Mouse (Mus musculus) forebrain, embryonic 13.5 days (tissue): Measurements from ENCODE around the gene Hoxd4. TPM values are rescaled to one million over a fixed set of nuclear protein-coding genes. Genes with fewer than 3 reads are reported as not detected.
A peak's percentile ranks its signal among the peaks of the same experiment; 100 is the strongest.

Experiments used
- ATAC-seq: fragments of 200-750 bp; cut with Nextera tagmentation; 2 replicates; pipeline ENCODE4 v1.8.0; 2017
- H3K27ac ChIP-seq: fragments of 300-500 bp; sonication (generic); 2 replicates; pipeline ENCODE4 v1.5.1; 2015; ENCODE audit warnings: inconsistent platforms, mild to moderate bottlenecking, moderate library complexity
- H3K27me3 ChIP-seq: fragments of 300-500 bp; sonication (generic); 2 replicates; pipeline ENCODE4 v1.6.1; 2015; ENCODE audit warnings: mild to moderate bottlenecking, inconsistent platforms
- H3K36me3 ChIP-seq: fragments of 300-500 bp; sonication (generic); 2 replicates; pipeline ENCODE4 v1.6.1; 2015; ENCODE audit warnings: mild to moderate bottlenecking, inconsistent platforms; ENCODE audit not compliant: poor library complexity, severe bottlenecking
- H3K4me1 ChIP-seq: fragments of 300-500 bp; sonication (generic); 2 replicates; pipeline ENCODE4 v1.6.1; 2015; ENCODE audit warnings: inconsistent platforms
- H3K4me2 ChIP-seq: fragments of 300-500 bp; sonication (generic); 2 replicates; pipeline ENCODE4 v1.6.1; 2015; ENCODE audit warnings: inconsistent platforms, mild to moderate bottlenecking, moderate library complexity
- H3K4me3 ChIP-seq: fragments of 300-500 bp; sonication (generic); 2 replicates; pipeline ENCODE4 v1.5.1; 2015; ENCODE audit warnings: mild to moderate bottlenecking, inconsistent platforms
- H3K9ac ChIP-seq: fragments of 300-500 bp; sonication (generic); 2 replicates; pipeline ENCODE4 v1.6.1; 2015; ENCODE audit warnings: mild to moderate bottlenecking, inconsistent platforms
- H3K9me3 ChIP-seq: fragments of 300-500 bp; sonication (generic); replicated peaks from 2 replicates; pipeline ENCODE4 v1.6.1; 2016; ENCODE audit warnings: inconsistent platforms
- WGBS: fragments of 180-500 bp; shearing (Covaris S2); methylation state at CpG from one replicate; pipeline ENCODE4 v1.1.7; 2015; 5-methylcytosine and 5-hydroxymethylcytosine counted together
- polyA plus RNA-seq: library from polyadenylated mRNA; unstranded; fragments of >200 nt; fragmentation: Nextera tagmentation; extraction: Ambion mirVana; gene quantifications from 2 replicates; pipeline ENCODE4 v1.2.1, GENCODE M21; 2015

The Hoxd4 gene
- not detected in 2 replicates for polyA plus RNA-seq

DNA sequence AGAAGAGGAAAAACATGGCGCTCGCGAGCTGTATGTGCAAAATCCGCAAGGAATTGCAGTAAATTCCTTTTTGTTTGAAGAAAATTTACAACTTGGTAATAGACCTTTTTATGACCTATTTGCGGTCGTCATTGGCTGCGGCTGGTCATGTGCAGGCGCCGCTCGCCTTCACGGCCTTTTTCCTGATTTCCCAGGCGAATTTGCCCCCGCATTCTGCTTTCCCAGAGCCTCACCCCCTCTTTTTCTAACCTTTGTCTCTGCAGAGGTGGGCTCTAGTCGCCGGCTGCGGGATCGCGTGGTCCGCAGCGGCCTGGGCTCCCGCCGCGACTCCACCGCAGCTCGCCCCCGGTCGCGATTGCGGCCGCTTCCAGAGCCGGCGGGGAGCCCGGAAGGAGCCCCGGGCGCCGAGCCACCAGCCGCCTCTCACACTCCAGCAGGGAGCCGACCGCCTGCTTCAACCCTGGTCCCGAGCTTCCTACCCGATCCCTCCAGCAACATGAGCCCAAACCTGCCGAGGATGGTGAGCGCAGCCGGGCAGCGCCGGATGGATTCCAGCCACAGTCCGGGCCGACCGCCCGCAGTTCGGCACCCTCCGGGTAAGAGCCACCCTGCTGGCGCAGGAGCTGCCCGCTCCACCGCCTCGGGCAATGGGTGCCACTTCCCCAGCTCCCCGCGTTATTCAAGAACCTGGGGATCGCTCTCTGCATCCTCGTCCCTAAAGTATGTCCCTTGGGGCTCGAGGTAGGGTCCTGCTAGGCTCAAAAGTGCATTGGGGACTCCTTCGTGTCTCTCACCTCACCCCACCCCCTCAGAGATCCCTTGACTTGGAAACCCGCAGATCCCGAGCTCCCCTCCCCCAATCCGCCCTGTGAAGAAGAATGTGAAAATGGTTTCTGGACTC lies at the start of gene Hoxd4, which contains the start of gene Hoxd3:
Hoxd4 (plus strand) TSS at position 209 of the 901 bp plus-strand sequence.
Hoxd3 (plus strand) TSS at position 207 of the 901 bp plus-strand sequence.
- WGBS: under 1% methylated on average over 65 of the region's 65 CpGs
- no peaks in the 10 kb centered on the region for H3K9me3 ChIP-seq
- peaks cover 12% of the 10 kb centered on the region for H3K4me1 ChIP-seq
- H3K27ac ChIP-seq: no peak within 1 kb of the TSS
- peak within 1 kb of the TSS; percentile 42 for H3K4me2 ChIP-seq
- H3K36me3 ChIP-seq: no peaks in the 10 kb centered on the region
- H3K4me3 ChIP-seq: peak within 1 kb of the TSS; percentile 15
- H3K27me3 ChIP-seq: peaks cover 98% of the 10 kb centered on the region
- no peak for ATAC-seq
- no peak within 1 kb of the TSS for H3K9ac ChIP-seq

DNA sequence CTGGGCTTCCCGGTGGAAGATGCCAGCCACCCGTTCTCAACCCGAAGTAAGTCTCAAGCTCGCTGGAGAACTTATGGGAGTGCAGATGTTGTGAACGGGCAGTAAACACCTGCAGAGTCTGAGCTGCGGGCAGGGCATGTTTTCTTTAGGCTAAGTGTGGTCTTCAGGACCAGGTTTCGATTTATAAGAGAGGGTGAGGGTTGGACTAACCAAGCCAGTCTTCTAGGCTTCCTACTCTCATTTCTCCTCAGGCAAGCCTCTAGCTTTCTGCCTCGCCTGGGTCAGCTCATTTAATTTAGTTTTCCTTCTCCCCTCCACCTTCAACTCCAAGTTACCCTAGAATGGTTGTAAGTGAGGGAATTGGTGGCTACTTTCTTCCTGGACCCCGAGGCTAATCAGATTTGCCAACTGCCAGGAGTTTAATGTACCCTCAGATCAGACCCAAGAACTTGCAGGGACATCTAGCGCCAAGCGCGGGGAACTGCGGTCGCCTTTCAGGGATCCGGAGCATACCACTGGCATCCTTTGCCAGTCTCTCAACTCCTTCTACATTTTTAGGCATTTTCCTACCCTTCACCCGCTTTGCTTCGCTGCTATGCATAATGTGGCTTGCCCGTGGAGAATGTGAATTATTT lies 48.3 kb upstream of the Hoxd4 start:
- Histone ChIP-seq H3K9ac (no peak overlapping the region), H3K4me3 (no peak overlapping the region), H3K27ac (no peak overlapping the region), H3K4me2 (no peak overlapping the region), H3K9me3 (no peaks in the 10 kb centered on the region), H3K27me3 (peaks cover 98% of the 10 kb centered on the region), H3K4me1 (peaks cover 11% of the 10 kb centered on the region), H3K36me3 (no peaks in the 10 kb centered on the region)
- ATAC-seq: 0 out of 2 replicates have a peak, but pooled peaks have one; percentile 66
- 6% methylated on average over 18 of the region's 18 CpGs for WGBS

DNA sequence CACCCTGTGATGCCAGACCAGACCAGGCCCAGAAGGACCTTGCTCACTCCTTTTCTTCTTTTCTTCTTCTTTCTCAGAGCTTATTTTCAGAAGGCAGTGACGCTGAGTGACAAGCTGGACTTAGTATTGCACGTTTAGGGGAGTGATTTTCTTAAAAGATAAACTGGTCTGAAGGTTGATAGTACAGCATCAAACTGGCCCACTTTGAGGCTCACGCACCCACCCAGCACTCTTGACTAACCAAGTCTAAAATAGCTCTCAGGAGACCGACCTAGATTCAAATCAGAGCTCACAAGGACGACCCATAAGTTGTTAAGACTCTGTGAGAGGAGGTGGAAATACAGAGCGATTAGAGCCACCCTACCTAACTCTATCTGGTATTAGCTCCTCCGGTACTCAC lies 45.3 kb upstream of the Hoxd4 start:
- under 1% methylated on average over 7 of the region's 7 CpGs for WGBS
- ATAC-seq: no peak

DNA sequence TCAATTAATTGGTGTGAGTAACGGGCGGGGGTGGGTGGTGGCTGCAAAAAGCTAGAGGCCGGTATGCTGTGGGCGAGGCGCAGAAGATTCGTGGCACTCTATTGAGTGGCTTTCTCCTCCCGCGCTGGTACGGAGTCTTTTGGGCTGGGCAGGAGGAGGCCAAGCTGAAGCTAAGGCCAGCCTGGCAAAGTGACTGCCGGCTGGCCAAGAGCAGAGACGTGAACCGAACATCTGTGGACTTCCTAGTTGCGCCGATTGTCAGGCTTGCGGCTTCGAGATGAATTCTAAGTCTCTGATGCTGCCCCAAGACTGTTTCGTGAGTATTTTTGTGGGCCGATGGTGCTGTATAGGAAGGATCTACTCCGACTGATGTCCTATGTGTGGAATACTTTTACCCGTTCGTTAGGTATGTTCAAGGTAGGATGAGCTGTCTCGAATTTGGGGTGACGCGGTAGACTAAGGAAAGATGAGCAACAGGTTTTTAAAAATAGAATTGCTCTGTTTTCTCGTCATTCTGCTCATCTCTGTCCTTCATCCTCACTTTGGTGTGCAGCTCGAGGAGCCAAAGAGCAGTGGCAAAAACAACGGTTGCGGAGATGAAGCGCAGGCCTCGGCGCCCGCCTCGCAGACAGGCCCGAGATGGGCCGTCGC lies 44.4 kb upstream of the Hoxd4 start:
- no peak overlapping the region for H3K27ac ChIP-seq
- no peak for ATAC-seq
- under 1% methylated on average over 35 of the region's 36 CpGs for WGBS
- peak overlapping the region; percentile 39 for H3K4me3 ChIP-seq
- H3K4me1 ChIP-seq: peaks cover 8% of the 10 kb centered on the region
- no peaks in the 10 kb centered on the region for H3K9me3 ChIP-seq
- H3K4me2 ChIP-seq: no peak overlapping the region
- no peak overlapping the region for H3K9ac ChIP-seq
- H3K27me3 ChIP-seq: peaks cover 97% of the 10 kb centered on the region
- no peaks in the 10 kb centered on the region for H3K36me3 ChIP-seq

More for the DNA sequence above, 45.3 kb upstream of the Hoxd4 start:
- no peak overlapping the region for H3K27ac ChIP-seq
- no peak overlapping the region for H3K9ac ChIP-seq
- no peaks in the 10 kb centered on the region for H3K9me3 ChIP-seq
- no peak overlapping the region for H3K4me3 ChIP-seq
- no peaks in the 10 kb centered on the region for H3K36me3 ChIP-seq
- H3K4me2 ChIP-seq: no peak overlapping the region
- peaks cover 12% of the 10 kb centered on the region for H3K4me1 ChIP-seq
- H3K27me3 ChIP-seq: peaks cover 97% of the 10 kb centered on the region

DNA sequence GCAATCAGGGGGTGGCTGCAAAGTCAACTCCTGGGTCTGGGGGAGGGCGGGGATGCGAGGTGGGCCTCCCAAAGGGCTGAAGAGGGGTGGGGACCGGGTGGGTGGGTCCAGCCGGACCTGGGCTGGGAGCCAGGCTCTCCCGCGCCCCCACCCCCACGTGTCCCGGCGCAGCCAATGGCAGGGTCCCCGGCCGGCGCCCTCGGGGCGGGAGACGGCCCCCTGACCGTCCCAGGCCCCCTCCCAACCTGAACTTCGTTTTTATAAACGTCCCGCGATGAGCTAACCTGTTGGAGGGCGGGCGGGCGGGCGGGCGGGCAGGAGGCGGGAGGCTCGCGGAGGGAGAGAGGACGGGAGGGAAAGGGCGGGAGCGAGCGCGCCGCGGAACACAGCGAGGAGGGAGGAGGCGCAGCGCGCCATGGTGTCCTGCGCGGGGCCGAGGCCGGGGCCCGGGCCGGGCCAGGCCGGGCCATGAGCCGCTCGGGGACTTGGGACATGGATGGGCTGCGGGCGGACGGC lies 43.8 kb upstream of the Hoxd4 start, which contains the start of gene Hoxd13:
Hoxd13 (plus strand) TSS at position 469 of the 516 bp plus-strand sequence.
- H3K4me3 ChIP-seq: peak within 1 kb of the TSS; percentile 39
- H3K27ac ChIP-seq: no peak within 1 kb of the TSS
- WGBS: under 1% methylated on average over 24 of the region's 51 CpGs
- H3K9me3 ChIP-seq: no peaks in the 10 kb centered on the region
- peaks cover 97% of the 10 kb centered on the region for H3K27me3 ChIP-seq
- peaks cover 13% of the 10 kb centered on the region for H3K4me1 ChIP-seq
- H3K4me2 ChIP-seq: peak within 1 kb of the TSS; percentile 62
- peak within 1 kb of the TSS; percentile 34; the same call in 1 of the 2 replicates for H3K9ac ChIP-seq
- H3K36me3 ChIP-seq: no peaks in the 10 kb centered on the region
- peak; percentile 51; the same call in 1 of the 2 replicates for ATAC-seq

DNA sequence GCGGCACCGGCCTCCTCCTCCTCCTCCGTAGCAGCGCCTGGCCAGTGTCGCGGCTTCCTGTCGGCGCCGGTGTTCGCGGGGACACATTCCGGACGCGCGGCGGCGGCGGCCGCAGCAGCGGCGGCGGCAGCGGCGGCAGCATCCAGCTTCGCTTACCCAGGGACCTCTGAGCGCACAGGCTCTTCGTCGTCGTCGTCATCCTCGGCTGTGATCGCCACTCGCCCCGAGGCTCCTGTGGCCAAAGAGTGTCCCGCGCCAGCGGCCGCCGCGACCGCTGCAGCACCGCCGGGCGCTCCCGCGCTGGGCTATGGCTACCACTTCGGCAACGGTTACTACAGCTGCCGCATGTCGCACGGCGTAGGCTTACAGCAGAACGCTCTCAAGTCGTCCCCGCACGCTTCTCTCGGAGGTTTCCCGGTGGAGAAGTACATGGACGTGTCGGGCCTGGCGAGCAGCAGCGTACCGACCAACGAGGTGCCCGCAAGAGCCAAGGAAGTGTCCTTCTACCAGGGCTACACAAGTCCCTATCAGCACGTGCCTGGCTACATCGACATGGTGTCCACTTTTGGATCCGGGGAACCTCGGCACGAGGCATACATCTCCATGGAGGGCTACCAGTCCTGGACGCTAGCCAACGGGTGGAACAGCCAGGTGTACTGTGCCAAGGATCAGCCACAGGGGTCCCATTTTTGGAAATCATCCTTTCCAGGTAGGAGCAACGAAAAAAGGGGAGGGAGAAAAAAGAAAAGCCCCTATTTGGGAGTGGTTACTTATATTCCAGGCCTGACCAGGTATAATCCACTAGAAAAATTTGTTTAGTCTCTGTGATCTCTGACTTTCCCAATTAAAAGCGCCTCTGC lies 43.1 kb upstream of the Hoxd4 start:
- Histone ChIP-seq H3K27me3 (peaks cover 97% of the 10 kb centered on the region), H3K9me3 (no peaks in the 10 kb centered on the region), H3K27ac (no peak overlapping the region), H3K4me1 (peaks cover 14% of the 10 kb centered on the region), H3K4me3 (peak overlapping the region; percentile 39), H3K9ac (peak overlapping the region; percentile 34; the same call in 1 of the 2 replicates), H3K4me2 (peak overlapping the region; percentile 62), H3K36me3 (no peaks in the 10 kb centered on the region)
- ATAC-seq: 0 out of 2 replicates have a peak, but pooled peaks have one; percentile 48
- under 1% methylated on average over 70 of the region's 74 CpGs for WGBS

DNA sequence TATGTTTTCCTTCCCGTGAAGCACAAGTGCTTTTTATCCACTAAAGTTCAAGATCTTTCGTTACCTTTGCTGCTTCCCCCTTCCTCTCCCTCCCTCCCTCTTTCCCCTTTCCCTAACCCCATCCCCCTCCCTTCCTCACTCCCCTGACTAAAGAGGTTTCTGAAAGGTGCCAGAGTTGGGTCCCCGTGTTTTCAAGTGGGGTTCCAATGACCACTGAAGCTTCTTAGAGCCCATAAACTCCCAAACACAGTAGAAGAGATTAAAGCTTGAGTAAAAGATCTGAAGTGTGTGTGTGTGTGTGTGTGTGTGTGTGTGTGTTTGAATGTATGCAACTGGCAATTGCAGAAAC lies 42.5 kb upstream of the Hoxd4 start:
- no peak overlapping the region for H3K4me3 ChIP-seq
- H3K4me1 ChIP-seq: peaks cover 14% of the 10 kb centered on the region
- no peak overlapping the region for H3K4me2 ChIP-seq
- no peak overlapping the region for H3K9ac ChIP-seq
- no peaks in the 10 kb centered on the region for H3K36me3 ChIP-seq
- no peaks in the 10 kb centered on the region for H3K9me3 ChIP-seq
- WGBS: 4% methylated on average over 3 of the region's 3 CpGs
- H3K27me3 ChIP-seq: peaks cover 97% of the 10 kb centered on the region
- H3K27ac ChIP-seq: no peak overlapping the region
- no peak for ATAC-seq

DNA sequence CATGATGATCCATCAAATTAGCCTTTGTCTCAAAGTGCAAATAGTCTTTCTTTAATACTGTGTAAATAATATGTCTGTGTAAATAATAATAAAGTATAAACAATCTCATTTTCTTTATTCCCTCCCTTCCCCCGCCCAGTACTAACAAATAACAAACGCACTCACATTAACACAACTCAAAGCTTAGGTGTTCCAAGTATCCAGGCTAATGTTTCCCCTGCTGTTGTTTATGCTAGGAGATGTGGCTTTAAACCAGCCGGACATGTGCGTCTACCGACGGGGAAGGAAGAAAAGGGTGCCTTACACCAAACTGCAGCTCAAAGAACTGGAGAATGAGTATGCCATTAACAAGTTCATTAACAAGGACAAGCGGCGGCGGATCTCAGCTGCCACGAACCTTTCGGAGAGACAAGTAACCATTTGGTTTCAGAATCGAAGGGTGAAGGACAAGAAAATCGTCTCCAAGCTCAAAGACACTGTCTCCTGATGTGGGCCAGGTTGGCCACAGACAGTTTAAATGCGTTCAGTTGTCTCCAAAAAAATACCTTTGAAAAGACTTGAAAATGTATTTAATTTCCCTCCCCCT lies 42.0 kb upstream of the Hoxd4 start:
- no peaks in the 10 kb centered on the region for H3K36me3 ChIP-seq
- H3K9ac ChIP-seq: no peak overlapping the region
- H3K4me3 ChIP-seq: no peak overlapping the region
- no peaks in the 10 kb centered on the region for H3K9me3 ChIP-seq
- no peak overlapping the region for H3K27ac ChIP-seq
- 1% methylated on average over 14 of the region's 14 CpGs for WGBS
- ATAC-seq: no peak
- no peak overlapping the region for H3K4me2 ChIP-seq
- H3K27me3 ChIP-seq: peaks cover 97% of the 10 kb centered on the region
- H3K4me1 ChIP-seq: peaks cover 14% of the 10 kb centered on the region

DNA sequence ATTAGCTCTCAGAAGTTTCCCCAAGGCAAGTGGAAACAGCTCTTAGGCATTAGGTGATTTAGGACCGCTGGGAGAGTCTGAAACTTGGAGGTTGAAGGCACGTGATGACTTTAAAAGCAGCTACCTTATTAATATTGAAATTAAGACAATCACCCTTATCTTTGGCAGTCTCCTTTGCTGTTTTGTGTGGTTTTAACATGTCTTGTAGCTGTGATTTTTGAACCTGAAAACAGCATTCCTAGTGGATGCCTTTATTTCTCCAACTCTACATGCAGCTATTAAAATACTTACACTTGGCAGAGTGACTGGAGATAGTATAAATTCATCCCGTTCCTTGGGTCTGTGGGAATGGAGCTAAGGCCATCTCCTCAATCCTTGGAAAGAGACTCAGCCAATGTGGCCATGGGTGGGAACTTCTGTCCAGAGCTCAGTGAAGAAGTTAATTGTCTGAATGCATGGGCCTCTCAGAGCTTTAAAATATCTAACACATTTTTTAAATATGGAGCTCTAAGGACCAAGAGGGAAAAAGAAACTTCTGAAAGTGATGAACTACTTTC lies 41.0 kb upstream of the Hoxd4 start:
- H3K27me3 ChIP-seq: peaks cover 98% of the 10 kb centered on the region
- WGBS: 1% methylated on average over 3 of the region's 3 CpGs
- no peaks in the 10 kb centered on the region for H3K9me3 ChIP-seq
- peaks cover 14% of the 10 kb centered on the region for H3K4me1 ChIP-seq
- ATAC-seq: no peak
- no peak overlapping the region for H3K27ac ChIP-seq
- H3K36me3 ChIP-seq: no peaks in the 10 kb centered on the region
- no peak overlapping the region for H3K9ac ChIP-seq
- no peak overlapping the region for H3K4me2 ChIP-seq
- H3K4me3 ChIP-seq: no peak overlapping the region

DNA sequence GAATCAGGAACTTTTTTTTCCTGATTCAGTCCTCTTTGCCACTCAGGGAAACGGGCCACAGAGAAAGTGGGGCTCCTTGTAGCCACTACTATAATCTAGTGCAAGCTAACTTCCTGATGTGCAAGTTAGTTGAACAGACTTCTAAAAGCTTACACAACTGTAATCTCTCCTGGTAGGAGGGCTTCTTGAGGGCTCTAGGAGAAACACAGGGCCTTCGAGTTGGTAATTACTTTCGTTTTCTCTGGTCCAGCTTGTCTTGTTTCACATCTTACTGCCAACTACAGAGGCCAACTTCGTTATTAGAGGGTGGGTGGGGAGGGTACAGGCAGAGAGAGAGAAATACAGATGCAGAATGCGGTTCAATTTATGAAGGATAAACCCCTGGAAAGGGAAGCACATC lies 39.9 kb upstream of the Hoxd4 start:
- no peak for ATAC-seq
- Histone ChIP-seq H3K9ac (no peak overlapping the region), H3K9me3 (no peaks in the 10 kb centered on the region), H3K4me3 (no peak overlapping the region), H3K27me3 (peaks cover 99% of the 10 kb centered on the region), H3K27ac (no peak overlapping the region), H3K36me3 (no peaks in the 10 kb centered on the region), H3K4me1 (peaks cover 14% of the 10 kb centered on the region), H3K4me2 (no peak overlapping the region)
- 5% methylated on average over 5 of the region's 5 CpGs for WGBS
